Mouse (Mus musculus): Measurements from ENCODE around the gene Mgat4e. TPM values are rescaled to one million over a fixed set of nuclear protein-coding genes. Genes with fewer than 3 reads are reported as not detected.
"Not testable (repeated sequence)": the region's sequence is repeated elsewhere in the genome, so short reads cannot be mapped to it uniquely, and the experiment has no call there.

The Mgat4e gene
- total RNA-seq, 4 experiments from 2014 or later, result not detected

DNA sequence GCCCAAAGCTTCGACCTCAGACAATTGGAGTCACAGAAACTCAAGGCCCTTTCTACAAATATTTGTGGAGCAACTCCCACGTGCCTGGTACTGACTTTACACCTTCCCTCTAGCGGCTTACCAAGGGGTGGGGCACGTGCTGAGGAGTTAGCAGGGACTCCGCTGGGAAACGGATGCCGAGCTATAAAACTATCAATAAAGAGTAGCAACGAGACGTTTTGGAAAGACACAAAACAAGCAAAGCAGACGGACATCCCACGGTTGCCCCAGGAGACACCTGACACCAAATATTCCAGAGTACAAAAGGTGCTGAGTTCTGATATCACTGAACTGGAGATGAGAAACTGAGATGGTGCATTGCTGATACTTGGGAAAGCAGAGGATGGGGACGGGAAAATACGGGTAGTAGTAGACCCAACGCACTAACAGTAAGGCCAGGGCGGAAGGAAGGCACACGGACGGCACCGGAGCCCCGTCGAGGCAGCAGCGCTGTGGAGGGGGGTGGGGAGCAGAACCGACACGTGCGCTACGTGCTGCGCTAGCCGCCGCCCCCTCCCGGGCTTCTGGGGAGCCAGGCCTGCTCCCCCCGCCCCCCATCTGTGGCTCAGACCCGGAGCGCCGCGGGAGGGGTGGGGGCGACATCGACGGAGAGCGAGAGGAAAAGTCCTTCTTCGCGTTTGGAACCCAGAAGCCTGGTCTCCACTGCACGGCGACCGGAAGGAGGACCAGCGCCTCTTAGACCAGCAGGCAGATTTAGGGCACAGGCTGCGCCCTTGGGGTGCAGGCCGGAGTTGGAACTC lies 6.6 kb upstream of the Mgat4e start:
- DNase-seq (ENCODE audit: low spot score), result no peak

DNA sequence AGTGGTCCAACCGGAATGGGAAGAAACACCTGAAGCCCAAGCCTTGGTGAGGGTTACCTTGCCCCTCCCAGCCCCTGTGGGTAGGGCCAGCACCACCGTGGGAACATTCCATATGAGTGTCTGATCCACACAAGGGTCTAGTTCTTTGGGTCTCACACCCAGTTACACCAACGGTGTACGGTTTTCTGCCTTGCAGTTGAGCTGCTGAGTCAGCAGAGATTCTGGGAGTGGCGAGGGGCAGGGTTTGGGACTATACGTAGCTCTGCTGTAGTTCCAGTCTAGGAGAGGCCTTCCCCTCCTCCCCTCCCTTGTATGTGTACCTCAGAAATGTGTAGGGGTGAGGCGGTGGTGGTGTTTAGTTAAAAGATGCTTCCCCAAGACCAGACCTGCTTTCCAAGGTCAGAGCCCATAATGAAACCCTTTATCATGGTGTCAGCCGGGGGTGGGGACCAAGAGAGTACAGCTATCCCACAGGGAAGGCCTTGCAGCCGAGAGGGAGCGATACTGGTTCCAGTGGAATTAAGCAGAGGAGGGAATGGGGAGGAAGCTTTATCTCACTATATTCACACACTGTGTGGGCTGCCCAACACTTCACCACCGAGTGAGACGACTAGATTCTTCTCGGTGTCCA lies 5.9 kb upstream of the Mgat4e start:
- no peak for DNase-seq (ENCODE audit: low spot score)

DNA sequence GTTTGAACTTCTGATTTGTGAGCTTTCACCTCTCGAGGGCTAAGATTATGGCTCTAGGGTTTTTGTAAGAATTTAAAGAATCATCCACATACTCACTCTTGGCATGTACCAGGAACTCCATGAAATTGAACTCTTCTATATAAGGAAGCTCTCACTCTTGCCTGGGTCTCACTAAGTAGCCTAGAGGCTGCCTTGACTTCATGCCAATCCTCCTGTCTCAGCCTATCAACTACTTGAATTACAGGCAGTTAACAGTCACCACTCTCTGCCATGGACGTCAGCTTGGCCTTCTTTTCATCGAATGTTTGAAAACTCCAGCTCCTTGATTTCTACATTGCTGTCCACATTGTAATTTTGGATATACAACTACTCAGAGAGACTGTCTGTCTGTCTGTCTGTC lies 2.9 kb upstream of the Mgat4e start:
- no peak for DNase-seq (ENCODE audit: low spot score)

DNA sequence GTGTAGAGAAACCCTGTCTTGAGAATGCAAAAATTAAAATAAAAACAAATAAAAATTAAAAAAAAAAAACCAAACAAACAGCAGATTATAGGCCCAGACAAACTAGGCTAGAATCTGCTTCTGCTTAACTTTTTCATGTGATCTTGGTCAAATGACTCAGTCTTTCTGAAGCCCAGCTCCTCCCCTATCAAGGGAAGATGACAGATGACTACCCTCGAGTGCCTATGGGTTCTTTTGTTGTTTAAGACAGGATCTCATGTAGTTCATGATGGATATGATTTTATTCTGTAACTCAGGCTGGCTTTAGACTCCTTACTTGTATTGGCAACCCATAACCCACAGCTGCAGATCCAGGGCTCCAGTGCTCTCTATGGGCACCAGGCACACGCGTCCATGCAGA lies 2.4 kb upstream of the Mgat4e start:
- no peak for DNase-seq (ENCODE audit: low spot score)

DNA sequence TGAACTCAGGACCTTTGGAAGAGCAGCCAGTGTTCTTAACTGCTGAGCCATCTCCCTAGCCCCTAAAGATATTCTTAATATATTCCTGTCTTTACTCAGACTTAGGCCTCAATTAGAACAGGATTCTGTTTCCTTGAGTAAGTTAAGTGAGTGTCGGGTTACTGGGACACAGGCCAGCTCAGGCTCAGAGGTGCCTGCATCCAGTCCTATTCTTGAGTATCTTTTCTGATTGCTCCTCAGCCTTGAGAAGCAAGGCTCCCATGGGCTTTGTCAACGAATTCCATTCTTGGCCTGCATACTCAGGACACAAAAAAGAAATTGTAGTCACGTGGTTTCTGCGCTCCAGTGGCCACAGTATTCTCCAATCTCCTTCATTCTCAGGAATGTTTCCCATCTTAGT lies 1.3 kb downstream of the Mgat4e start:
- peak; percentile 17 for DNase-seq (ENCODE audit: low spot score)

DNA sequence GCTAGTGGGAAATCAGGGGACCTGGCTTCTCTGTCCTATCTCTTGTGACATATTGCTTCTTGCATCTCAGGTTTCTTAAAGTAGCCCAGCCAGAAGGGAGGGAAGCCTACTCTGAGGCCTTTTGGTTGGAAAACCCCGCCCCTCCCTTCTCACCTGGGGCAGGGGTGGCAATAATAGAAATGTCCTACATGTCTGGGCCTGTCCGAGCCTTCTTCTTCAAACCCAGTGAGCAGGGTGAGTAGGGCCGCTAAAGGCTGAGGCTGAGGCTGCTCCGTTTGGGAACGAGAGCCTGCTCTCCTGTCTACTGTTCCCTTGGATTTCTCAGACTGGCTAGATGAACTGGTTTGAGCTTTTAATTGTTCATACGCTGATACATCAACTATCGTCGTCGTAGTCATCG lies 8.9 kb downstream of the Mgat4e start:
- DNase-seq (ENCODE audit: low spot score), result no peak

DNA sequence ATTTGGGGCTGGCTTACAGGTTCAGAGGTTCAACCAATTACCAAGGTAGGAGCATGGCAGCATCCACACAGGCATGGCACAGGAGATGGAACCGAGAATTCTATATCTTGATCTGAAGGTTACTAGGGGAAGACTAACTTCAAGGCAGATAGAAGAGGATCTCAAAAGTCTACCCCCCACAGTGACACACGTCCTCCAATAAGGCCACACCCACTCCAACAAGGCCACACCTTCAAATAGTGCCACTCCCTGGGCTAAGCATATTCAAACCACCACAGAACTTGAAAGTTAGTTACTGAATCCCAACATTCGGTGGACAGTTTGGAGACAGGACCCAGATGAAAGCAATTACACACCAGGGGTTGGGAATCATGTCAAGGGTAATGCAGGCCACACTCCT lies 14.0 kb downstream of the Mgat4e start:
- DNase-seq (ENCODE audit: low spot score), result no peak

DNA sequence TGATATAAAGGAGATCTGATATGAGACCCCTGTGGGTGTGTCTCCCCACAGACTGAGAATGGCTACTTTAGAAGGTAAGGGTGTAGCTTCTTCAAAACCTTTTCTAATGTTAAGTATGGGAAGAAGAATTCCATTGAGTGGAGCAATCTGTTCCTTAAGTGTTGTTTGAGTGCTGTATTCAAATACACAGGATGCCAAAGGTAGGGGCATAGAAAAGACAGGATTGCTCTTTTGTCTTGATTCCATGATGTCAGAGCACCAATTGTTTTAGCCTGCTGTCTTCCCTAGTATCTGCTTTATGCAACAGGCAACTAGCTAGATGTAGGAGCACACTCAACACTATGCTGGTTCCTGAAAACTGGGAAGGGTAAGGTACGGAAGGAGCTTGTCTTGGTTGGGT lies 14.4 kb downstream of the Mgat4e start:
- DNase-seq (ENCODE audit: low spot score), result no peak

DNA sequence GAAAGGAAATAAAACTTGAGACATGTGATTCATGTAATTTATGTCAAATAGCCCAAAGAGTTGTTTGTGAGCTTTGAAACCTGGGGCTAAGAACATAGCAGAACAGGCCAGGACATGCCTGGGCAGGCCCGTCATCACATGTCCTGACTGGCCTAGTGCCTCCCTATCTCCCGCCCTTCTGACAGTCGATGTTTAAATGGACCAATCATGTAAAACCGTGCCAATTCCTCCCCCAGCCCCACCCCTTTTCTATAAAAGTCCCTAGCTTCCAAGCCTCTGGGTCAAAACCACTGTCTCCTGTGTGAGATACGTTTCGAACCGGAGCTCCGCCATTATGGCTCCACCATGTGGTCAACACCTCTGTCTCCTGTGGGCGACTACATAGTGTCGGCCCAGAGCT lies 15.8 kb downstream of the Mgat4e start:
- DNase-seq (ENCODE audit: low spot score), result not testable (repeated sequence)

DNA sequence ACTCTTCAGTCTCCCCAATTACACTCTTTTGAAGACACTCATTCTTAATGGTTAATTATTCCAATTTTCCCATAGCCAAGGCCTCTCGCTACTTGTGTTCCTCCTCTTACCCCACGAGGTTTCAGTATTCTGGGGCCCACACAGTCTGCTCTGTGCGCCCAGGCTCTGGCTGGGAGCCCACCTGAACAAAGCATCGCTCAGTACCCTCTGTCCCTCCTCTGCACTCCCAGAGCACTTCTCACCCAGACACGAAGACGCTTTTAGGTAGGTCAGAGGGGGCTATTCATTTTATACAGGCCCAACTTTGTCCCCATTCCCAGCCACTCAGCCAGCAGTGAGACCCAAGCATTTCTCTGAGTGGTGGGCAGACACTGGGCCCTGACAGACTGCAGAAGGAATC lies 18.9 kb downstream of the Mgat4e start:
- no peak for DNase-seq (ENCODE audit: low spot score)

DNA sequence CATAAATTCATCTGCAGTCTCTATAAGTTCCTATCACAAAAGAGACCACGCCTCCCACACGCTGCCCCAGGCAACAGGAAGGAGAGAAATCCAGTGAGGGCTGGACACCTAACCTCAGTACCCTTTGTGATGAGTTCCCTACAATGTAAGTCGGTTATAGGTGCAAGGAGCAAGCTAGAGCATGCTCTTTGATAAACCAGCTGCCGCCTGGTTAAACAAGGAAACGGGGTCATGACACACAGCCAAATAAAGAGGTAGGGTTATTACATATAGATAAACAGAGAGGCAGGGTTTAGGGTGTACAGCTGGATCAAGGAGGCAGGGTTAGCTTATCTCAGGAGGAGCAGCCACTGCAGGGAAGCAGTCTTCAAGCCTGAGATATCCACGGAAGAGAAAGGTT lies 22.7 kb downstream of the Mgat4e start:
- DNase-seq (ENCODE audit: low spot score), result no peak

DNA sequence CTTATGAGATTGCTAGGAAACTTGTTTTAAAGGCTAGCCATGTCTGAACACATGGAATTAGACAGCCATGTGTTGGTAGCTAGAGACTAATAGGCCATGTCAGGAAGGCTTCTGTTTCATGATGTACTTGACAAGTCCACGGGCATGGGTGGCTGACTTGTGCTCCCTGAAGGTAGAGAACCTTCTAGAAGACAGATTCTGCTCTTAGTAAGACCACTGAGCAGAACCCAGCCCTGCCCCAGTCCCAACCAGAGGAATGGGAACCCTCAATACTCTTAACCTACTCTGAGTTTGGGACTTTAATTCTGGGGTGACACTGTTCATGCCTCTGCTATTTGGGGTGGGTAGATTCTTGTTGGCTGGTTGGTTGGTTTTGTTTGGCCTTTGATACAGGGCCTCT lies 24.5 kb downstream of the Mgat4e start:
- DNase-seq (ENCODE audit: low spot score), result no peak

DNA sequence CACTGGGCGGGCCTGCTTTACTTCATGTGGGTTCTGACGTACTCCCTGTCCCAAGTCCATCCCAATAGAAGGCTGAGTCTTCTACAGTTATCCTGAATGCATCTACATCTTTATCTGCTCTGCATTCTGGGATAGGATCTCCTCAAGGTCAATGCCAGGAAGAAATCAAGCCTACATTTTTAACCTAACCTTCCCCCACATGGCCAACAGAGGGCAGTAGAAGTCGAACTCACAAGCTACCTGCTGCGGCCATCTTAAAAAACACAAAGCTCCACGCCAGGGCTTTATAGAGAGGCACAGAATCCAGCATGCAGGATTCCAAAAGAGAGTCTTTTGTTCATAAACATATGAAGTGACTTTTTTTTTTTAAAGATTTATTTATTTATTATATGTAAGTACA lies 25.1 kb downstream of the Mgat4e start:
- DNase-seq (ENCODE audit: low spot score), result no peak

DNA sequence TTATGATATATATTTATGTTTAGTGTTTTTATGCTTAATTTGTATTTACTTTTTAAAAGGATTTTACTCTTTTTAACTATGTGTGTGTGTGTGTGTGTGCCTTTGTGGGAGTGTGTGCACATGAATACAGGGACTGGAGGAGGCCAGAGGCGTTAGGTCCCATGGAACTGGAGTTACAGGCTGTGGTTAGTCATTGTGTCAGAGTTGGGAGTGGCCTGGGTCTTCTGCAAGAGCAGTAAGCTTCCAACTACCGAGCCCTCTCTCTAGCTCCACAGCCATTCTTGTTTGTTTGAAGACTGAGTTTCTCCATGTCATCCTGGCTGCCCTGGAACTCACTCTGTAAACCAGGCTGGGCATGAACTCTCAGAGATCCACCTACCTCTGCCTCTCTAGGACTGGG lies 27.2 kb downstream of the Mgat4e start:
- no peak for DNase-seq (ENCODE audit: low spot score)

DNA sequence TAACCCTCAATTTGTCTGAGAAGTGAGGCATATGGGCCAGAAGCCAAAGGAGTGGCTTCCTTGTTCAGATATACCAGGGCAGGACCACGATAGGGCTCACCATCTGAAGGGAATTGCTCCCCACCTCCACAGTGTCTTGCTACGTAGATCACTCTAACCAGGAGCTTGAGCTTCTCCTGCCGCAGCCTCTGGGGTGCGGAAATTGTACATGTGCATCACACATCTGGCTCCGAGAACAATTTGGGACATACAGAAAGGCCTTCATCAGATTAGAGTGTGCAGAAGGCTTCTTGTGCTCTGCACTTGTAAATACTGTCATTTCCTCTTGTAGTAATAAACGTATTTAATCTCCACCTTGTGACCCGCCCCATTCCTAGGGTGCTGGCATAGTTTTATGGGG lies 28.3 kb downstream of the Mgat4e start:
- DNase-seq (ENCODE audit: low spot score), result no peak

DNA sequence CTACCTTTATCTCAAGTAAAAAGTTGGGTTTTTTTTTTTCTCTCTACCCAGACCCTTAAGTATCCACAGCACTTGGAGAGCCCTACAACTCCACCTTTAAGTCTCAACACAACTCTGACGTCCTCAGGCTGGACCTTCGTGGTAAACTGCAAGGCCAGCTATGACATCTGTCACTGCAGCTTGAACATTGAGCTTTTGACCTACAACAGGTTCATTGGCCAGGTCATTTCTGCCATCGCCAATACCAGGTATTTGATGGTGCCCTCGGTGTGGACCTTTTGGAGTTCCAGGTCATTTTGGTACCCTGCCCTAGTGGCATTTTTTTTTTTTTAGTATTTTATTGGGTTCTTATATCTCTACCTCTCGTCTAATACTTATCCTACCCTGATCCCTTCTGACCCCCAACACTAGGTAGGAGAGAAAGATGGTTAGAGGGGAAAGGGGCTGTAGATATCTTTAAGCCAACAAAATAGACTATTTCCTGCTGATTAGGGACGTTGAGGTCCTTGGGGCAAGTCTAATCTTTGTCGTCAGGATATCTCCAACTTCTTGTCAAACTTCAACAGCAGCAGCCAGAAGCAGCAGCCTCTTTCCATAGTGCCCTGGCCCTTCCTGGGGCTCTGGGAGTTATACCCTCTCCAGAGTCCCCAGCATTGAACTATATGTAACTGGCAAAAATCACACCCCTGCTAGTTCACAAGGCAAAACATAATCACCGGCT lies 29.3 kb downstream of the Mgat4e start:
- DNase-seq (ENCODE audit: low spot score), result no peak

DNA sequence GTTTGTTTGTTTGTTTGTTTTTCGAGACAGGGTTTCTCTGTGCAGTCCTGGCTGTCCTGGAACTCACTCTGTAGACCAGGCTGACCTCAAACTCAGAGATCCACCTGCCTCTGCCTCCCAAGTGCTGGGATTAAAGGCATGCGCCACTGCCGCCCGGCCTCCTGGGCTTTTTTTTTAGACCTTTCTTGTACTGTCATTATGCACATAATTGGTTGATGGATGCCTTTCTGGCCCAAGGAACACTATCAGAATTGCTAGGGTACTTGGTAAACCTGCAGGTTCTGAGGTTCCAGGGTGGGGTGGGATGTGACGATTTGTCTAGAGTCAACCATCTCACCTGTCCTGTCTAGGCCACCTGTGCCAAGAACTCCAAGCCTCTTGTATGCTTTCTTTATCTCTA lies 30.3 kb downstream of the Mgat4e start:
- not testable (repeated sequence) for DNase-seq (ENCODE audit: low spot score)

DNA sequence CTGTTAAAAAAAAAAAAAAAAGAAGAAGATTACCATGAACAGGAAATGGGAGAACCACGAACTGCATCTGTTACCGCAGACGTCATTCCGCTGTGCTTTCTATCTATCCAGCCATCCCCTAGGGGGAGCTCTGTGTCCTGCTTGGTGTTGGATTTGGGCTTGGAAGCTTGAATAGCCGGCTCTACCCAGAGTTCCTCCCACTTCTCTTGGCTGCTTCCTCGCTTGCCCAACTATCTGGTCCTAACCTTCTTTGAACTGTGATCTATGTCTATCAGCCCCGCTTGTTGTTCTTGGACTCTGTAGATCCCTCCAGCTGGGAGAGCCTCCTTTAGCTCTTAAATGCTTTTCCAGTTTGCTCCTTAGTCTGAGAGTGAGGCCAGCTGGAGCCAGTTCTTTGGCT lies 30.8 kb downstream of the Mgat4e start:
- peak; percentile 92 for DNase-seq (ENCODE audit: low spot score)

DNA sequence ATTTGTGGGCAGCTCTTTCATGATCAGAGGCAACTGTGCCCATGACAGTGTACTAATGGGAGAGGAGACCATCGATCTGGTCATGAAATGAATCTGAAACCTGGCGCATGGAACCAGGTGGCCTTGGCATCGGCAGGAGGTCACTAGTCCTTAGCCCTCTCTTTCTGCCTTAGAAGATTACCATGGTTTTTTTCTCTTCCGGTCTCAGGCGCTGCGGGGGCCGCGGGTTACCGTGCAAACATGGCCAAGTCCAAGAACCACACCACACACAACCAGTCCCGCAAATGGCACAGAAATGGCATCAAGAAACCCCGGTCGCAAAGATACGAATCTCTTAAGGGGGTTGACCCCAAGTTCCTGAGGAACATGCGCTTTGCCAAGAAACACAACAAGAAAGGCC lies 31.6 kb downstream of the Mgat4e start:
- not testable (repeated sequence) for DNase-seq (ENCODE audit: low spot score)

DNA sequence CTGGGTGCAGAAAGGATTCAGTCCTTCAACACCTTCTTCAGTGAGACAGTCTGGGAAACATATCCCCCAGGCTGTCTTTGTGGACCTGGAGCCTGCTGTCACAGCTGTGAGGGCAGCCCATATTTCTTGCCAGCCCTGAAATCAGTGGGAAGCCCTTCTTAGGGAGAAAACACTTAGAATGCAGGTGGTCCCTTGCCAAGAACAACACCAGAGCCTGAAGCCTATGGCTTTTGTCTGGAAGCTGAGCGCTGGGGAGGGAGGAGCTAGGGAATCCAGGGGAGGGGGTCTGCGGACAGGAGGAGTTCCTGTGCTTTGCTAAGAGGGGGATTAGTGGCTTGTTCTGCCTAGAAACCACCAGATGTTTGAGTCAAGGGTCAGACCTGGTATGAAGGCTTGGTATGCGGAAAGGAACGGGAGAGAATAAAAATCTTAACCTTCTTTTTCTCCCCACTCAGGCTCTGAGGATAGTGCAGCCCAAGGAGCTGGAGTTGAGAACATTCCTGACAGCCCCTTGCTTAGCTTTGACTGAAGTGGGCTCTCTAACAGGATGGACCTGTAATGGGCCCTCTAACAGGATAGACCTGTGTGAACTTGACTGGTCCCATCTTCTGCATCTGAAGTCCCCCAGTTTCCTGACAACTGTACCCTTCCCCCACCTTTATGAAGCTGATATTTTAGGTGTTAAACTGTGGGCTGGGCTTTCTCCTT lies 32.8 kb downstream of the Mgat4e start:
- DNase-seq (ENCODE audit: low spot score), result no peak

DNA sequence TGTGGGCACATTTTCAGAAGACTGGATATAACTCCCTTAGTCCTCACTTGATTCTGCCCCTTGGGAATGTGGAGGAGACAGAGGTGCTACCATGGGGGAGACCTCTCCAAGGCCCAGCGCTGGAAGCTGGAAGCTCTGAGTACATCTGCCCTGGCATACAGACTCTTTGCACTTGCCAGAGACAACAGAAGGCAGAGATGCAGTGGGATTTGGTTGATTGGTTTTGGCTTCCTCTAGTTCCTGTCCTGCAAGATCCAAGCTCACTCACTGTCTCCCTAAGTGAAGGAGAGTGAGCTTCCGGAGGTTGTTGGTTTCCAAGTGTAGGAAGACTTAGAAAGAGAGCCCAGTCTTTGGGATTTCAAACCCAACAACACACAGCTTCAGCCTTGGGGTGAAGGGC lies 33.6 kb downstream of the Mgat4e start:
- no peak for DNase-seq (ENCODE audit: low spot score)

DNA sequence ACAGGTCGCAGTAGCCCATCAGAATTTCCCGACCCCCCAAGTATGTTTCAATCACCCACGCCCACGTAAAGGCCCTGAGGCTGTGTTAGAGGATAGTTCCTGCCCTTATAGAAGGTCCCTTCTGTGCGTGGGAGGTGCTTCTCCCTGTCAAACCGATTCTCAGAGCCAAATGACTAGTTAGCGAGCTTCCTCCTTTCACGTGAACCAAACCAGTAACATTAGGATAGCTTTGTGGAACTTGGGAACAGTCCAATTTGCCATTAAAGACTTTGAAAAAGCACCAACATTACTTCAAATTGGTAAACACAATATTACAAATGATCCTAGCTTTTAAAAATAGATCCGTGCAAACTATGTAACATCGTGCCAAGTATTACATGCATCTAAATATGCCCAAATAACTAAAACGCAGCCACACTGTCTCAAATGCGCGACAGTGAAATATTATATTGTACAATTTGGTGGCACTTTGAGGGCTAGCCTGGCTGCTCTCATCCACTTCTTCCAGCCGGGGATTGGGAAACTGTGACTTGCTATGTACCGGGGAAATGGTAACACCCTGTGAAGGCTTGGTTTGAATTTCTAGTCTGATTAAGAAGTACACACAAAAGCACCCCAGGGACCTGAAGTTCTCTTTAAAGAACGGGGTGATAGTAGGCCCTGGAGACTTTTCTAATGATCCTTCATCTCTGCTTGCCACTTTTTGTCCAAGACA lies 35.4 kb downstream of the Mgat4e start:
- DNase-seq (ENCODE audit: low spot score), result no peak
